Mouse (Mus musculus): ENCODE measurements around the gene Cd2. TPM values are rescaled to one million over a fixed set of nuclear protein-coding genes. Genes with fewer than 3 reads are reported as not detected.

Gene Cd2
- total RNA-seq, 2 experiments from 2014 or later: not detected

GRCm38 (mm10) chr3:101304156-101304555 lies 16.4 kb upstream of the Cd2 start:
- Histone ChIP-seq H3K4me3 (no peak overlapping the region), H3K27ac (no peak overlapping the region)
- DNase-seq: peak; percentile 80
- intact Hi-C loops (cut with DNase I): loop anchor here (1.0 to 10.0 kb wide), 3 partner anchors 68 to 511 kb away; no protein-coding TSS in a partner anchor
- peak; percentile 78 for TF ChIP-seq CTCF (IDR thresholded peaks at IDR 0.05)

GRCm38 (mm10) chr3:101300271-101301071 lies 12.7 kb upstream of the Cd2 start:
- peak overlapping the region; percentile 55 for H3K27ac ChIP-seq
- TF ChIP-seq CTCF (IDR thresholded peaks at IDR 0.05): no peak
- peak overlapping the region; percentile 53 for H3K4me3 ChIP-seq

DNA sequence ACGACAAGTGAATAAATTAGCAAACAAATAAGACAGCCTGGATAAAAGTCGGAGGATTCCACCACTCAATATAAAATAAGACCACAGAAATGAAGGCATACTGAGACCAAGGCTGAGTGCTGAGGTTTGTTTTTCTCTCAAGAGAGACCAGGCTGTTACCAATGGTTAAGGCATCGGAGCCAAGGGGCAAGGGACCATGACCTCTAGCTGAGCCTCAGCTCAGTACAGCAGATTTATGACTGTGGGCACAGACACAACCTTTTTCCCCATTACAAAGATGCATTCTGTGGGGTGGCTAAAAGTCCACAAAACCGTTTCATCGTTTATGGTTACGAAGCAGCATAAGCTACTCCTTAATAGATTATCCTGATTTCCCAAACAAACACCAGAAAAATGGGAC lies 11.9 kb upstream of the Cd2 start:
- DNase-seq: no peak
- Histone ChIP-seq H3K27ac (no peak overlapping the region; the same call in 1 of the 2 replicates), H3K4me3 (no peak overlapping the region)
- no peak for TF ChIP-seq CTCF (IDR thresholded peaks at IDR 0.05)
- intact Hi-C loops (cut with DNase I): no loop called here

More at GRCm38 (mm10) chr3:101300271-101301071, 12.7 kb upstream of the Cd2 start:
- peak; percentile 50 for DNase-seq
- intact Hi-C loops (cut with DNase I): loop anchor here (5.0 to 10.0 kb wide), 2 partner anchors 72 to 514 kb away; no protein-coding TSS in a partner anchor

- Histone ChIP-seq H3K27ac (no peak overlapping the region), H3K4me3 (no peak overlapping the region)
- intact Hi-C loops (cut with DNase I): no loop called here
- TF ChIP-seq CTCF (IDR thresholded peaks at IDR 0.05): no peak
- no peak for DNase-seq
Observed at GRCm38 (mm10) chr3:101297221-101297620, 9.5 kb upstream of the Cd2 start.

DNA sequence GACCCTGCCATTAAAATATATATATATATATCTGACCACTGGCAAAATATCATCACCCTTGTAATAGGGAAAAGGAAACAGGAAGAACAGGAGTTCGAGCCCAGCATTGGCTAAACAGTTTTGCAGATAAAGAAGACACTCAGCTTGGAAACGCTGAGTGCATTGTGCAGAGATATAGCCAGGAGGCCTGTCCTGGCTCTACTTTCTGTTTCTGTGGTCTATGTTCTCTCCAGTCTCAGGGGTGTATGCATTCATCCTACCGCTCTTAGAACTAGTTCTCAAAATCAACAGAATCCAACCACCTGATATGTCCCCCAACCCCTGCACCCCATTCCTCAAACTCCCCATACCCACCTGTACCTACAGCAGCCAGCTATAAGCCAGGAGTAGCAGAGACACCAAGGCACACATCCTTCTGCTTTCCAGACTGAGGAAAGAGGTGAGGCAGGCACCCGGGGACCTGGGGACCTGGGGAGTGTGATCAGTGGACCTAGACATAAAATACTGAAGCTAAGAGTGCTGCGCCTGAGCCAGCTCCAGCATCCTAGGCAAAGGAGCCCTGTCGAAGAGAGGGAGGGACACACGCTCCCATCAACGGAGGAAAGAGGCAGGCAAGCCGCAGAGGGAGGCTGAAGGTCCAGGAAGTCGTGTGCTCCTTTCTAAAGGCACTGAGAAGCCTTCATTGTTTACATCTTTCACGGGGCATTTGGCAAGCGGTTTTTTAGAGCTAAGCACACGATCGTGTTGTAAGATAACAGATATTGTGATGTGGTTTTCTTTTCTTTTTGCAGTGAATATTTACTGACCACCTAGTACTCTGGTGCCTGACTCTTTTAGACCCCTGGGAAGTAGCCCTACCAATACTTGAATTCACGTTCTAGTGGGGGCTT lies 8.4 kb upstream of the Cd2 start:
- TF ChIP-seq CTCF (IDR thresholded peaks at IDR 0.05): no peak
- intact Hi-C loops (cut with DNase I): loop anchor here (1.0 kb wide), 1 partner anchor 322 kb away; no protein-coding TSS in a partner anchor
- H3K27ac ChIP-seq: no peak overlapping the region

DNA sequence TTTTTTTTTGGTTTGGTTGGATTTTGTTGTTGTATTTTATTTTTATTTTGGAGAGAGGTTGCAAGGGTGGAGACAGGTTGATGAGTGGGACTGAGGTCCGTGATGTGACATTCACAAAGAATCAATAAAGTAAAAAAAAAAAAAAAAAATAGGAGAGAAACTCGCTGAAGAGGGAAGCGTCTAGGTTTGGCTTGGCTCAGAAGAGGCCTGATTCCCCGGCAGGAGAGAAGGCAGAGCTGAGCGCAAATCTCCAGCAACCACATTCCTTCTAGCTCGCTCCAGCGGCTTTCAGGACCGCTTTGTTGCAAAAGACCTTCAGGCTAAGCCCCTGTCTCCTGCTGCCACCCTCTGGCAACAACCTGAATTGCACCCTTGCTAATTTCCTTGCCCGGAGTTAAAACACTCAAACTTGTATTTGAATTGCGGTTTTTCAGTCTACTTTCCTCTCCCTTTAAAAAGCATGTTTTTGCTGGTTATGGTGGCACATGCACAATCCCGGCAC lies 7.7 kb upstream of the Cd2 start:
- Histone ChIP-seq H3K4me3 (peak overlapping the region; percentile 36), H3K27ac (peak overlapping the region; percentile 78)
- no peak; the same call in 1 of the 2 replicates for TF ChIP-seq CTCF (IDR thresholded peaks at IDR 0.05)
- DNase-seq: peak; percentile 91
- intact Hi-C loops (cut with DNase I): loop anchor here (1.0 kb wide), 1 partner anchor 321 kb away; no protein-coding TSS in a partner anchor

More for the DNA sequence above, 8.4 kb upstream of the Cd2 start:
- no peak for DNase-seq
- no peak overlapping the region for H3K4me3 ChIP-seq

DNA sequence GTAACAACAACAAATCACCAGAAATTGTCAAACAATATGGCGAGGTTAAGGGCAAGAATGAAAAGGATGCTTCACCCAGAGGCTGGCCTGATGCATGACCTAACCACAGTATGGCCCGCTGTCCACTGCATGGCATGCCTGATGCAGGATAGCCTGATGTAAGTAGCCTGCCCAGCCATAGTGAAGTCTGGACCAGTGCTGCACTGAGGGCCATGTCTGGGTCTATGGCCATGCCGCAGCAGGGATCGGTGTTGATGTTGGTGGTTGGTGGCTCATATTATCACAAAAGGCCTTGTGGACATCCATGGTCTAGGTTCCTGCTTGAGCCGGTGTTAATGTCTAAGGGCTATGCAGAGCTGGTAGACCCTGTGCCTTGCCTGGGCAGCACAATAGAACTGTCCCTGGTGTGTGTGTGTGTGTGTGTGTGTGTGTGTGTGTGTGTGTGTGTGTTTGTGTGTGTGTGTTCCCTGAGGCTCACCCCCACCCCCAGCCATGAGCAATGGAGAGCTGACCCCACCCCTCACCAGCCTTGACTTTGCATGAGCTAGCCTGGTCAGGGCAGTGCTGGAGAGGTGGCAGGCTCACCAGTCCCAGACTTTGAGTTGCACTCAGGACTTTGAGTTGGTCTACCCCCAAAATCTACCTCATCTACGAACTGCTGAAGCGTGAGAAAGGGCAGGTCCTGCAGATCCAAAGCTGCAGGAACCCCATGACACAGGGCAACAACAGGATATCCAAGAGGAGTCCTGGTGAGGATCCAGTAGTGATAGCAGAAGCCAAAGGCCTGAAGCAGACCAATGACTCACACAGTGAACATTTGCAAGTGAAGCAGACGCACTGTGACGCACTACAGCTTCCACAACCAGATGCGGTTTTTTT lies 7.0 kb upstream of the Cd2 start:
- TF ChIP-seq CTCF (IDR thresholded peaks at IDR 0.05): no peak
- Histone ChIP-seq H3K4me3 (peak overlapping the region; percentile 36), H3K27ac (peak overlapping the region; percentile 78)
- DNase-seq: peak; percentile 63
- intact Hi-C loops (cut with DNase I): loop anchor here (1.0 kb wide), 1 partner anchor 320 kb away; no protein-coding TSS in a partner anchor

DNA sequence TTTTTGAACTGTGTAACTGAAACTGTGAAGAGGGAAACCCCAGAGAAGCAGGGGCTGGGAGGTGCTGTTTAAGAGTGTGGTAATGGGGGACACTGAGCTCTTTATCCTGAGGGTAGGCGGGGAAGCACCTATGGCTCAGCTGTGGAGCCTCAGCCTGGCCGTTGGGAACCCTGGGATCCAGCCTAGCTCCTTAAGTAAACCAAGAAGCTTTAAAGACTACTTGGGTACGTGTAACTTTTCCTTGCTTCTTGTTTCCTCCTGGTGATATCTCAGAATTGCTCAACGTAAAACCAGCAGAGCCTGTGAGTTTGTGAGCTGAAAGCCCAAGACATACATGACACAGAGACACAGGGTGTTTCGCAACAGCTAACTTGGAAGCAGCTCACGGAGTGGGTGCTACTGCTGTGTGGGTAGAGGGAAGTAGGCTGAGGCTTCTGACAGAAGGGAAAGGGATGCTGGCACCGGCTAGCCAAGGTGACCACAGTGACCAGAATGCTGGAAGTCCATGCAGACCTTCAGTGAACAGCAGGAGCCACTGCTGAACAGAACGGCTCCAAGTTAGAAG lies 5.9 kb upstream of the Cd2 start:
- intact Hi-C loops (cut with DNase I): no loop called here
- DNase-seq: peak; percentile 41
- H3K27ac ChIP-seq: peak overlapping the region; percentile 56
- H3K4me3 ChIP-seq: no peak overlapping the region
- TF ChIP-seq CTCF (IDR thresholded peaks at IDR 0.05): no peak

DNA sequence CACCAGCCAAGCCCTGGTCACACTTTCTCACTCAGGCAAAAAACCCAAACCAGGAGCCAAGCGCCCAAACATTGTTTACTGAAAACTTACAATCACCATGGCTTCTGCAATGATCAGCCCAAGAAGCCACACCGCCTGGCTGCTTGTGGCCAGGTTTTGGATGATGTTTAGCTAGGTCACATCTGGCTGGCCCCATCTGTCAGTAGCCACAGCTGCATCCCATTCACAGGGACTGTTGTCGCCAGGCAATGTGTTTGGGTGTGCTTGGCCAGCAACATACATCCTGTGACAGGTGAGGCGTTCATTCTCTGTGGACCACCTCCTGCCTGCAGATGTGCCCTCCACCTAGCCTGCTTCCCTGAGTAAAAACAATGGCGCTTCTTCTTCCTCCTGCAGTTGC lies 4.9 kb upstream of the Cd2 start:
- H3K4me3 ChIP-seq: no peak overlapping the region
- DNase-seq: peak; percentile 46
- TF ChIP-seq CTCF (IDR thresholded peaks at IDR 0.05): no peak
- intact Hi-C loops (cut with DNase I): no loop called here
- H3K27ac ChIP-seq: 0 out of 2 replicates have a peak overlapping the region, but pooled peaks have one; percentile 56

DNA sequence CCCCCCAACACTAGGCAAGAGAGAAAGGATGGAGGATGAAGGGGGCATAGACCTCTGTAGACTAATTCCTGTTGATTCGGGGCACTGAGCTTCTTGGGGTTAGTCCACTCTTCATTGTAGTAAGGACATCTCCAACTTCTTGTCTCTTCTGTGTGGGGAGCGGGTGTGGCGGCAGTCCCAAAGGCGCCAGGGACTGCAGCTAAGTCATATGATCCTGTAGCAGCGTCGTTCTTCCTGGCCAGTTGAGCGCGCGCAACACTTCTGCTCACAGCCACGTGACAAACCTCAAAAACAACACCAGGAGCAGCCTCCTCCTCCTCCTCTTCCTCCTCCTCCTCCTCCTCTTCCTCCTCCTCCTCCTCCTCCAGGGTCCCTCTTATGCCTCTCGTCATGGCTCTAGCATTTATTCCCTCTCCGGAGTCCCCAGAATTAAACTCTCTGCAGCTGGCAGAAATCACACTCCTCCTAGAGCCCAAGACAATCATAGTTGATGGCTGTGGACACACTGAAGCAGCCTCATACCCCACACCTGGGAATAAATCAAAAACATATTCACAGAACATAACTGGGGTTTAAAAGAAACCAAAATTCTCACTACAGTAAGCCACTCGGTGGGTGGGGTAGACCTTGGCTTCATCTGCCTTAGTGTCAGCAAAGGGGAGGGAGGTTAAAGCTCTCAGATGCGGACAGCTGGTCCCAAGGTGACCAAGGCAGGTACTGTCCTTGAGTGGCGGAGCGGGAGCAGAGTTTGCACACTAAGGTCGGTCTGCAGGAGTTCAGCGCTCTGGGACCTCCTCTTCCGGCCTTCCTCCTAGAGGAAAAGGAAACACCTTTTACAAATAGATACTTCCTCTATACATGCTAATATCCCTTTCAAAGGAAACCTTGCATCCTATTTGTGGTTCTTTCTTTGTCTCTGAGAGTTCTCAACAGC lies 3.1 kb upstream of the Cd2 start:
- no peak for DNase-seq
- Histone ChIP-seq H3K27ac (no peak overlapping the region), H3K4me3 (peak overlapping the region; percentile 24; the same call in 1 of the 2 replicates)
- intact Hi-C loops (cut with DNase I): no loop called here
- TF ChIP-seq CTCF (IDR thresholded peaks at IDR 0.05): no peak

Data from gastrocnemius, adult 2 months (tissue).